Mouse (Mus musculus): ENCODE data around the gene Slc28a3.

DNA sequence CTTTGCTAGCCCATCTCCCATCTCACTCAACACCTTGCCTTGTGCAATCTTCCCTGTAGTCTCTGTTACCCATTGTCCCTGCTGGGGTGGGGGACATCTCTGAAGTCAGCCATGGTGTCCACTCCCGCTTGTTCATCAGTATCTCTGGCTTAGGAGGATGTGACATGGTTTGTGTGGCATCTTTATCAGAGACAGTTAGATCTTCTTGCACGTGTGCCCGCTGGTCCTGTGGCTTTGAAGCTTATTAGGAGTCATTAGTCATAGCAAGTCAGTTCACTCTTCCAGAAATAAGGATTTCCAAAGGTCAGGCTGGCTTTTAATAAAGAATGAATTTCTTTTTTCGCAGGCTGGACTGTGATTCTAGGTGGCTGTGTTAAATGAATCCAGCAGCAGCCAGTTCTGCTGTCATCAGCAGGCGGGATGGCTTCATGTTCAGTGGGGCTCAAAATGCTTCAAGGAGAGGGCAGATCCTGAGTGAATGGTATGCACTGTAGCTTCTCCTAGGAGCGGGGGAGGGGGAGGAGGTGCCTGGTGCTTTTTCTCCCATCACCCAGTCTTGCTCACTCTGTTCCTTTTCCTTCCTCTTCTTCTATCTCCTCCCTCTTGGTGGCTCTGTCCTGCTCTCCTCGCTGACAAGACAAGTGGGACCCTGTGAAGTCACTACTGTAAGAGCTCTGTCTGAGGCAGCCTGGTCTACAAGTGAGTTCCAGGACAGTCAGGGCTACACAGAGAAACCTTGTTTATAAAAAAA is 89.9 kb downstream of the Slc28a3 start:
- TF ChIP-seq CTCF (IDR thresholded peaks at IDR 0.05; ENCODE audit: control insufficient read depth, insufficient read depth, insufficient replicate concordance, low read depth, low read length) (no peak), POLR2A (IDR thresholded peaks at IDR 0.05; ENCODE audit: control insufficient read depth, low read depth, low read length) (no peak)

All from testis, adult 2 months (tissue).